11 mouse cellular contexts compared by ENCODE assay signal in genomic region chr12:73040563-73041255, GRCm38 (mm10). TPM values are rescaled to one million over a fixed set of nuclear protein-coding genes. Genes with fewer than 3 reads are reported as not detected.
DNase-seq lines count a peak whose midpoint lies in the region; ATAC-seq and TF ChIP-seq lines count a peak whose summit lies in the region.
"Had no signal": no experiment of that assay in that cellular context is flagged by ENCODE, and none has a peak within 500 bp of the region (broad histone marks: within the 10 kb centered on the region; RNA-seq: fewer than 3 reads in every experiment).

No protein-coding gene starts in this region.

- H3K4me3 ChIP-seq in forebrain, embryonic 11.5 days (ENCODE audit: low read depth, low read length), result no peak overlapping the region
- no peak overlapping the region for H3K4me3 ChIP-seq in forebrain, embryonic 13.5 days
- H3K4me3 ChIP-seq in embryonic facial prominence, embryonic 11.5 days (ENCODE audit: low read depth, low read length), result peak overlapping the region; percentile 37
- H3K4me3 ChIP-seq in myocyte, result peak overlapping the region; percentile 100
- H3K4me3 ChIP-seq: erythroblast, embryonic 14.5 days had no signal

- H3K27me3 ChIP-seq in forebrain, embryonic 11.5 days (ENCODE audit: control insufficient read depth, insufficient read depth, low read length), result peaks cover 80% of the 10 kb centered on the region
- peaks cover 94% of the 10 kb centered on the region for H3K27me3 ChIP-seq in forebrain, embryonic 13.5 days
- peaks cover 5% of the 10 kb centered on the region; the same call in 1 of the 2 replicates for H3K27me3 ChIP-seq in embryonic facial prominence, embryonic 11.5 days (ENCODE audit: control insufficient read depth, insufficient read depth, low read length)
- H3K27me3 ChIP-seq in myocyte (ENCODE audit: control insufficient read depth, insufficient read depth, insufficient read length), result no peaks in the 10 kb centered on the region

- no peak for TF ChIP-seq POLR2A in myocyte (IDR thresholded peaks at IDR 0.05; ENCODE audit: insufficient read length, low read depth)

- DNase-seq in forebrain, embryonic 11.5 days (ENCODE audit: low spot score), result peak; percentile 63
- peak; percentile 28 for DNase-seq in kidney, adult 18-20 months
- DNase-seq in kidney, postnatal 25 days, result no peak
- peak; percentile 62 for DNase-seq in embryonic facial prominence, embryonic 11.5 days (ENCODE audit: low spot score)
- no peak for DNase-seq in layer of hippocampus, adult 9-10 months (ENCODE audit: low spot score)
- no peak for DNase-seq in spleen, postnatal 14 days (ENCODE audit: low spot score in 2 of 2)

- no peak overlapping the region for H3K4me2 ChIP-seq in forebrain, embryonic 11.5 days (ENCODE audit: low read depth, low read length, severe bottlenecking)
- no peak overlapping the region for H3K4me2 ChIP-seq in forebrain, embryonic 13.5 days
- H3K4me2 ChIP-seq in embryonic facial prominence, embryonic 11.5 days (ENCODE audit: low read depth, low read length), result peak overlapping the region; percentile 68
- H3K4me2 ChIP-seq in myocyte (ENCODE audit: low read depth), result peak overlapping the region; percentile 95

- no peak overlapping the region for H3K9ac ChIP-seq in forebrain, embryonic 11.5 days (ENCODE audit: low read length)
- no peak overlapping the region for H3K9ac ChIP-seq in forebrain, embryonic 13.5 days
- H3K9ac ChIP-seq in embryonic facial prominence, embryonic 11.5 days (replicated peaks; ENCODE audit: low read length), result peak overlapping the region; percentile 69
- H3K9ac ChIP-seq: liver, embryonic 14.5 days had no signal

- H3K79me2 ChIP-seq in myocyte (ENCODE audit: control insufficient read depth, insufficient read depth), result peaks cover 100% of the 10 kb centered on the region

- H3K9me3 ChIP-seq in forebrain, embryonic 11.5 days (ENCODE audit: control insufficient read depth, low read length), result no peaks in the 10 kb centered on the region
- no peaks in the 10 kb centered on the region for H3K9me3 ChIP-seq in forebrain, embryonic 13.5 days (replicated peaks)
- H3K9me3 ChIP-seq in embryonic facial prominence, embryonic 11.5 days (replicated peaks; ENCODE audit: control insufficient read depth, low read length), result no peaks in the 10 kb centered on the region

- H3K36me3 ChIP-seq in forebrain, embryonic 11.5 days (ENCODE audit: control insufficient read depth, insufficient read depth, low read length), result no peaks in the 10 kb centered on the region
- no peaks in the 10 kb centered on the region for H3K36me3 ChIP-seq in forebrain, embryonic 13.5 days (ENCODE audit: poor library complexity, severe bottlenecking)
- no peaks in the 10 kb centered on the region for H3K36me3 ChIP-seq in embryonic facial prominence, embryonic 11.5 days (replicated peaks; ENCODE audit: control insufficient read depth, insufficient read depth, low read depth, low read length)
- peaks cover 7% of the 10 kb centered on the region for H3K36me3 ChIP-seq in myocyte (ENCODE audit: control insufficient read depth, insufficient read depth)

- under 1% methylated on average over 27 of the region's 27 CpGs for WGBS in forebrain, embryonic 11.5 days
- 1% methylated on average over 27 of the region's 27 CpGs for WGBS in forebrain, embryonic 13.5 days
- WGBS in embryonic facial prominence, embryonic 11.5 days, result 1% methylated on average over 27 of the region's 27 CpGs

- H3K4me1 ChIP-seq in forebrain, embryonic 11.5 days (replicated peaks; ENCODE audit: control insufficient read depth, insufficient read depth, low read length), result peaks cover 6% of the 10 kb centered on the region; the same call in 1 of the 2 replicates
- peaks cover 15% of the 10 kb centered on the region for H3K4me1 ChIP-seq in forebrain, embryonic 13.5 days
- H3K4me1 ChIP-seq in embryonic facial prominence, embryonic 11.5 days (ENCODE audit: control insufficient read depth, insufficient read depth, low read length), result peaks cover 3% of the 10 kb centered on the region

- peak overlapping the region; percentile 89 for H3ac ChIP-seq in myocyte (ENCODE audit: control insufficient read depth, insufficient read length)

- no peak for ATAC-seq in forebrain, embryonic 11.5 days (replicated peaks; ENCODE audit: low FRiP score)
- no peak for ATAC-seq in forebrain, embryonic 13.5 days
- no peak for ATAC-seq in embryonic facial prominence, embryonic 11.5 days (replicated peaks; ENCODE audit: insufficient number of reproducible peaks, low FRiP score, low TSS enrichment, low read depth)

- H3K27ac ChIP-seq in forebrain, embryonic 11.5 days (ENCODE audit: low read depth, low read length), result no peak overlapping the region
- no peak overlapping the region for H3K27ac ChIP-seq in forebrain, embryonic 13.5 days
- peak overlapping the region; percentile 57; the same call in 1 of the 2 replicates for H3K27ac ChIP-seq in embryonic facial prominence, embryonic 11.5 days (replicated peaks; ENCODE audit: low read depth, low read length)
- H3K27ac ChIP-seq: liver, embryonic 14.5 days had no signal

TF ChIP-seq in myocyte, 11 proteins besides CTCF, POLR2A, EP300 and RAD21:
- TF ChIP-seq CEBPB (IDR thresholded peaks at IDR 0.05; ENCODE audit: insufficient read depth, poor library complexity, severe bottlenecking) (no peak), POLR2AphosphoS2 (IDR thresholded peaks at IDR 0.05; ENCODE audit: insufficient read length, low read depth) (peak; percentile 71)

RNA-seq across cellular contexts. Expression of gene Six1, which starts 13.0 kb away (rescaled TPM):
- polyA plus RNA-seq in forebrain, embryonic 11.5 days (2014; fragmentation: Nextera tagmentation; extraction: Ambion mirVana), result 11.0 and 12.6 TPM in 2 replicates
- 0.22 and 0.42 TPM in 2 replicates for polyA plus RNA-seq in forebrain, embryonic 13.5 days (2015; fragmentation: Nextera tagmentation; extraction: Ambion mirVana)
- 62.4 and 64.4 TPM in 2 replicates for polyA plus RNA-seq in embryonic facial prominence, embryonic 11.5 days (2014; fragmentation: Nextera tagmentation; extraction: Ambion mirVana)
- polyA plus RNA-seq in myocyte (2012; fragmentation: generic; extraction: Trizol), result 71.7 TPM
- polyA plus RNA-seq: erythroblast, embryonic 14.5 days; stomach, embryonic 14.5 days had no signal

Comparison
In these comparisons a context has a peak if more than half of its experiments do, and no peak if none do; other contexts are left out.
1. DNase-seq: peak in forebrain, embryonic 11.5 days (single experiment), kidney, adult 18-20 months (single experiment) and embryonic facial prominence, embryonic 11.5 days (single experiment); none in kidney, postnatal 25 days (0 of 2), layer of hippocampus, adult 9-10 months (single experiment) and spleen, postnatal 14 days (0 of 2).
2. H3K4me2 ChIP-seq: peak in embryonic facial prominence, embryonic 11.5 days (single experiment) and myocyte (single experiment); none in forebrain, embryonic 11.5 days (single experiment) and forebrain, embryonic 13.5 days (single experiment).
3. H3K4me3 ChIP-seq: peak in embryonic facial prominence, embryonic 11.5 days (single experiment) and myocyte (single experiment); none in forebrain, embryonic 11.5 days (single experiment) and forebrain, embryonic 13.5 days (single experiment).